Mouse (Mus musculus) layer of hippocampus, adult 8-10 months (tissue): ENCODE measurements around the gene Zfp955b. TPM values are rescaled to one million over a fixed set of nuclear protein-coding genes. Genes with fewer than 3 reads are reported as not detected.
"Not testable (repeated sequence)": the region's sequence is repeated elsewhere in the genome, so short reads cannot be mapped to it uniquely, and the experiment has no call there.

ENCODE experiments used
- DNase-seq, 2 experiments: peaks; one replicate each; pipeline ENCODE4 v3.0.0; 2022; ENCODE audit warnings: low spot score in 2 of 2
- total RNA-seq, 4 experiments: library from RNA; stranded (reverse); gene quantifications; 2 replicates each; pipeline ENCODE4 v1.2.4; 2022

Gene Zfp955b
- total RNA-seq = 10 to 100 TPM; 25.4 to 38.6 (median 31.1) TPM

DNA sequence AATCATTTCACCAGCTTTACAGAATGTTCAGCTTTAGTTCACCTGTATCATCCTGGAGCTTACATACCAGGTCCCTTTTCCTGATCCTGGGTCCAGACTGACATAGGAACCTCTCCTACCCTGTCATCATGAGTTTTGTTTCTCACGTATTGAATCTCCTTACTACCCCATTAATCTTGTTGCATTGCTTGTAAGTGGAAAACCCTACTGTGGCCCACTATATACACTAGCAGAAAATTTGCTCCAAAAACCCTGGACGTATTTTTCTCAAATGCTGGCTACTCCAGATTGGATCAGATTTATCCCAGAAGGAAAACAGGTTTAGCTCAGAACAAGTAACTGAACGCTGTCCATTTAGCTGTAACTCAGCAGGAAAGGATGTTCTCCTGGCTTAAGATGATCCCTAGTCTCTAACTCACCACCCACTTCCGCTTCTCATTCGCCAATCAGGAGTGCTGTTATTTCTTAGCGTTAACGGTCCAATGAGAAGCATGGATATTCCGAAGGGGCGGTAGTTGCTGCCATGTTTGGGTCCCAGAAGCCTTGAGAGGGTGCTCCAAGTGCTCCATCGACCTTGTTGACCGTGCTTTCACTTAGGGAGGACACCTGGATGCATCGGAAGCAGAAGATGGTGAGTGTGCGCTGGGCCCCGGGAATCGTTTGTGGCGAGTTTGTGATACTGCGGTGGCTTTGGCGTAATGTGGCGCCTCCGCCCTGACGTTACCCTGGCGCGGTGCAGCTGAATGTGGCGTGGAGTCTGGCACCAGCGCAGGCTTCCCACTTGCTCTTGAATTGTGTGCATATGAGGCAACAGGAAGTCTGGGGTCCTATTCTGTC lies at the start of gene Zfp955b:
Zfp955b (plus strand) TSS at position 506 of the 837 bp plus-strand sequence.
- not testable (repeated sequence) for DNase-seq

DNA sequence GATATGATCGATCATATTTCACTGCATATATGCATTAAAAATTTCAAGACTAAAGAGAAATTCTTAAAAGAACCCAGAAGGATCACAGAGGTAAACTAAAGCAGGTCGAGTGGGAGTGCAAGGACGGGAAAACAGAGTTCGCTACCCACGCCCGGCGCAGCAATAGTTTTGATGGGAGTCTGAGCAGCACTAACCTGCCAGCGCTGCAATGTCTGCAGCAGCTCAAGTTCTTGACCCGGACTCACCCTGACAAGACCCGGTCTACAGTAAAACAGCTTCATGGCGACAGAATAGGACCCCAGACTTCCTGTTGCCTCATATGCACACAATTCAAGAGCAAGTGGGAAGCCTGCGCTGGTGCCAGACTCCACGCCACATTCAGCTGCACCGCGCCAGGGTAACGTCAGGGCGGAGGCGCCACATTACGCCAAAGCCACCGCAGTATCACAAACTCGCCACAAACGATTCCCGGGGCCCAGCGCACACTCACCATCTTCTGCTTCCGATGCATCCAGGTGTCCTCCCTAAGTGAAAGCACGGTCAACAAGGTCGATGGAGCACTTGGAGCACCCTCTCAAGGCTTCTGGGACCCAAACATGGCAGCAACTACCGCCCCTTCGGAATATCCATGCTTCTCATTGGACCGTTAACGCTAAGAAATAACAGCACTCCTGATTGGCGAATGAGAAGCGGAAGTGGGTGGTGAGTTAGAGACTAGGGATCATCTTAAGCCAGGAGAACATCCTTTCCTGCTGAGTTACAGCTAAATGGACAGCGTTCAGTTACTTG lies 34.6 kb upstream of the Zfp955b start, which contains the start of gene Zfp955a:
Zfp955a (minus strand) TSS at position 616 of the 789 bp plus-strand sequence.
- not testable (repeated sequence) for DNase-seq

DNA sequence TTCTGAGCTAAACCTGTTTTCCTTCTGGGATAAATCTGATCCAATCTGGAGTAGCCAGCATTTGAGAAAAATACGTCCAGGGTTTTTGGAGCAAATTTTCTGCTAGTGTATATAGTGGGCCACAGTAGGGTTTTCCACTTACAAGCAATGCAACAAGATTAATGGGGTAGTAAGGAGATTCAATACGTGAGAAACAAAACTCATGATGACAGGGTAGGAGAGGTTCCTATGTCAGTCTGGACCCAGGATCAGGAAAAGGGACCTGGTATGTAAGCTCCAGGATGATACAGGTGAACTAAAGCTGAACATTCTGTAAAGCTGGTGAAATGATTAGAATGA lies 34.1 kb upstream of the Zfp955b start:
- DNase-seq = not testable (repeated sequence)

DNA sequence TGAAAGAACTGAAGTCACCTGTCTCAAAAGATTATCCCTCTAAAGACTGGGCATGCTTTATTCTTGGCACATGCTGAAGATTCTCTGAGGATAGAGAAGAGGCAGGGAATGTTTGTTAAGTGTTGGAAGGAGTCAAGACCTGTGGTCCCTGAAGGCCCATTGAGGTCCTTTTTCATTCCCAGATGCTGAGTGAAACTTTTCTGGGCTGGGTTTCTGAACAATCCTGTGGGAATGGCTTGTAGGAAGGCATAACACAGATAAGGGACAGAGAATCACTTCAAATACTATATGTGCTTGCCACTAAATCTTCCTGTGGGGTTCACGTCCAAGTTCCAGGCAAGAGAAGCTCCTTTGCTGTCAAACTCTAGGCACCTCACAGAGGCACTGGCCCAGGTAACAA lies 25.0 kb upstream of the Zfp955b start, which contains the start of gene Olfr63:
Olfr63 (plus strand) TSS at position 301 of the 400 bp plus-strand sequence.
- no peak for DNase-seq

DNA sequence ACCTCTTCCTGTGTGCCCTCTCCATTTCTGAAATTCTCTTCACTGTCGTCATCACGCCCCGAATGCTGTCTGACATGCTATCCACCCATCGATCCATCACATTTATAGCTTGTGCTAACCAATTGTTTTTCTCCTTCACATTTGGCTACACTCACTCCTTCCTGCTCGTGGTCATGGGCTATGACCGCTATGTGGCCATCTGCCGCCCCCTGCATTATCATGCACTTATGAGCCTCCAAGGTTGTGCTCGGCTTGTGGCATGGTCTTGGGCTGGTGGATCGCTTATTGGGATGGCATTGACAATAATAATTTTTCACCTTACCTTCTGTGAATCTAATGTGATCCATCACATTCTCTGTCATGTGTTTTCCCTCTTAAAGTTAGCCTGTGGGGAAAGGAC lies 20.4 kb upstream of the Zfp955b start:
- no peak for DNase-seq

DNA sequence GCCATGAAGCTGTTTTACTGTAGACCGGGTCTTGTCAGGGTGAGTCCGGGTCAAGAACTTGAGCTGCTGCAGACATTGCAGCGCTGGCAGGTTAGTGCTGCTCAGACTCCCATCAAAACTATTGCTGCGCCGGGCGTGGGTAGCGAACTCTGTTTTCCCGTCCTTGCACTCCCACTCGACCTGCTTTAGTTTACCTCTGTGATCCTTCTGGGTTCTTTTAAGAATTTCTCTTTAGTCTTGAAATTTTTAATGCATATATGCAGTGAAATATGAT lies 469 bp downstream of the Zfp955b start:
- DNase-seq = not testable (repeated sequence)

DNA sequence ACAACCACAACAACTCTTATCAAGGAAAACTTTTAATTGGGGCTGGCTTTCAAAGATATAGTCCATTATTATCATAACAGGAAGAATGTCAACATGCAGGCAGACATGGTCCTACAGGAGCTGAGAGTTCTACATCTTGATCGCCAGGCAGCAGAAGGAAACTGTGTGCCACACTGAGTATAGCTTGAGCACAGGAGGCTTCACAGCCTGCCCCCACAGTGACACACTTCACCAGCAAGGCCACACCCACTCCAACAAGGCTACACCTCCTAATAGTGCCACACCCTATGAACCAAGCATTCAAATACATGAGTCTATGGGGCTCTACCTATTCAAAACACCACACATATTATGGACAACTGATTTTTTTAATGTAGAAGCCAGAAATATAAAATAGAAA lies 63.6 kb downstream of the Zfp955b start:
- DNase-seq = no peak

Other genes starting within 250 kb of the Zfp955b start
- under 1 TPM in 1 of 4 experiments, not detected in 3; 0.16 TPM for gene 4921501E09Rik, start 221.5 kb upstream of the Zfp955b start, total RNA-seq
- gene Zfp563, start 200.2 kb upstream of the Zfp955b start, total RNA-seq = 10 to 100 TPM; 15.7 to 24.7 (median 20.8) TPM
- gene Morc2b, start 149.9 kb upstream of the Zfp955b start, total RNA-seq = 1 to 10 TPM; 3.4 to 5.9 (median 4.4) TPM
- gene Olfr55, start 121.1 kb upstream of the Zfp955b start, total RNA-seq = under 1 TPM in 1 of 4 experiments, not detected in 3; 0.36 TPM
- not detected for gene Olfr239, start 98.2 kb upstream of the Zfp955b start, total RNA-seq
- gene Olfr1564, start 67.9 kb upstream of the Zfp955b start, total RNA-seq = 1 to 10 TPM in 3 of 4 experiments, under 1 TPM in 1; 0.75 to 1.5 (median 1.2) TPM
- gene Zfp955a, start 34.4 kb upstream of the Zfp955b start, total RNA-seq = 10 to 100 TPM; 12.7 to 13.8 (median 13.3) TPM
- gene Olfr63, start 24.9 kb upstream of the Zfp955b start, total RNA-seq = not detected
- 10 to 100 TPM; 17.0 to 21.7 (median 18.9) TPM for gene Zfp81, start 69.3 kb downstream of the Zfp955b start, total RNA-seq
- gene Zfp101, start 105.1 kb downstream of the Zfp955b start, total RNA-seq = 10 to 100 TPM; 10.5 to 14.6 (median 12.3) TPM
- not detected for gene Actl9, start 143.4 kb downstream of the Zfp955b start, total RNA-seq
- 10 to 100 TPM; 25.9 to 42.7 (median 30.9) TPM for gene Adamts10, start 234.7 kb downstream of the Zfp955b start, total RNA-seq